Mouse (Mus musculus): ENCODE measurements at regions not wholly inside any gene's neighbourhood (a gene's known extent, or its start where the extent isn't known, plus 50 kb on each side); places are given as distances from the start of the nearest gene placed in this dataset.

- TF ChIP-seq CTCF (IDR thresholded peaks at IDR 0.05) (no peak), POLR2A (IDR thresholded peaks at IDR 0.05; ENCODE audit: insufficient read depth, low read depth, low read length) (no peak)
Observed at GRCm38 (mm10) chr6:140229295-140229694, 188.0 kb upstream of the Plcz1 start.

Data from heart, adult 2 months (tissue).